Mouse (Mus musculus): ENCODE results near the gene Retn. TPM values are rescaled to one million over a fixed set of nuclear protein-coding genes. Genes with fewer than 3 reads are reported as not detected.

Gene Retn
- polyA plus RNA-seq, 1 experiment from 2014 or later = not detected

- Histone ChIP-seq H3K4me3 (ENCODE audit: inconsistent target) (no peak overlapping the region), H3K27ac (no peak overlapping the region), H3K79me2 (ENCODE audit: inconsistent target) (no peaks in the 10 kb centered on the region), H3K36me3 (ENCODE audit: inconsistent target) (no peaks in the 10 kb centered on the region)
- 89% methylated on average over 7 of the region's 7 CpGs for WGBS (ENCODE audit: missing documents)
Measured at GRCm38 (mm10) chr8:3707611-3708010, 52.0 kb downstream of the Retn start.

Other genes with a start within 250 kb of the Retn start
- gene Pex11g, start 188.1 kb upstream of the Retn start, polyA plus RNA-seq (2018) = 1.0 to 2.3 TPM (median 1.1 TPM) in 3 replicates
- gene Tex45, start 184.9 kb upstream of the Retn start, polyA plus RNA-seq (2018) = not detected in 3 replicates
- 7.9 to 23.2 TPM (median 13.3 TPM) in 3 replicates for gene Zfp358, start 162.6 kb upstream of the Retn start, polyA plus RNA-seq (2018)
- 50.2 to 92.5 TPM (median 73.4 TPM) in 3 replicates for gene Mcoln1, start 155.3 kb upstream of the Retn start, polyA plus RNA-seq (2018)
- 10.2 to 19.0 TPM (median 11.7 TPM) in 3 replicates for gene Pnpla6, start 140.4 kb upstream of the Retn start, polyA plus RNA-seq (2018)
- gene C330021F23Rik, start 87.8 kb upstream of the Retn start, polyA plus RNA-seq (2018) = not detected in 3 replicates
- 0.52 to 1.1 TPM in 2 of 3 replicates, not detected in the other for gene Camsap3, start 68.5 kb upstream of the Retn start, polyA plus RNA-seq (2018)
- gene Xab2, start 34.5 kb upstream of the Retn start, polyA plus RNA-seq (2018) = 26.9 to 29.7 TPM (median 28.8 TPM) in 3 replicates
- 35.9 to 49.5 TPM (median 43.3 TPM) in 3 replicates for gene Pet100, start 34.2 kb upstream of the Retn start, polyA plus RNA-seq (2018)
- not detected in 3 replicates for gene Pcp2, start 30.2 kb upstream of the Retn start, polyA plus RNA-seq (2018)
- 121 to 243 TPM (median 173 TPM) in 3 replicates for gene Stxbp2, start 24.8 kb upstream of the Retn start, polyA plus RNA-seq (2018)
- gene Mcemp1, start 10.0 kb downstream of the Retn start, polyA plus RNA-seq (2018) = 0.22 to 0.92 TPM (median 0.34 TPM) in 3 replicates
- gene Fcor, start 16.6 kb downstream of the Retn start, polyA plus RNA-seq (2018) = 1.5 to 1.9 TPM in 2 of 3 replicates, not detected in the other
- gene Trappc5, start 20.5 kb downstream of the Retn start, polyA plus RNA-seq (2018) = 7.0 to 10.2 TPM (median 7.1 TPM) in 3 replicates
- gene Fcer2a, start 38.4 kb downstream of the Retn start, polyA plus RNA-seq (2018) = not detected in 3 replicates
- not detected in 3 replicates for gene Clec4g, start 64.9 kb downstream of the Retn start, polyA plus RNA-seq (2018)
- gene Cd209a, start 93.2 kb downstream of the Retn start, polyA plus RNA-seq (2018) = 0.15 to 0.83 TPM in 2 of 3 replicates, not detected in the other
- not detected in 3 replicates for gene Cd209e, start 198.5 kb downstream of the Retn start, polyA plus RNA-seq (2018)
- not detected in 3 replicates for gene Cd209d, start 222.8 kb downstream of the Retn start, polyA plus RNA-seq (2018)

All from macrophage (primary cell).